Mouse (Mus musculus): ENCODE data around the gene Dnah7b.
A peak's percentile ranks its signal among the peaks of the same experiment; 100 is the strongest.
"Not testable (repeated sequence)": the region's sequence is repeated elsewhere in the genome, so short reads cannot be mapped to it uniquely, and the experiment has no call there.

Dnah7b gene

GRCm38 (mm10) chr1:46066015-46066414 lies at the start of gene Dnah7b:
Dnah7b (plus strand) TSS chr1:46066315.
- no peak for DNase-seq

GRCm38 (mm10) chr1:46018382-46018977 lies 47.6 kb upstream of the Dnah7b start:
- DNase-seq: peak; percentile 63 to 68

- DNase-seq: peak; percentile 3 to 25
Measured at GRCm38 (mm10) chr1:46022262-46022661, 43.9 kb upstream of the Dnah7b start.

GRCm38 (mm10) chr1:46031993-46032555 lies 34.0 kb upstream of the Dnah7b start:
- DNase-seq: no peak

GRCm38 (mm10) chr1:46048188-46048587 lies 17.9 kb upstream of the Dnah7b start:
- no peak for DNase-seq

GRCm38 (mm10) chr1:46066484-46067251 lies 553 bp downstream of the Dnah7b start:
- peak; percentile 78 to 86 for DNase-seq

GRCm38 (mm10) chr1:46068787-46069186 lies 2.7 kb downstream of the Dnah7b start:
- DNase-seq: not testable (repeated sequence)

GRCm38 (mm10) chr1:46077891-46078290 lies 11.8 kb downstream of the Dnah7b start:
- DNase-seq: no peak

GRCm38 (mm10) chr1:46100484-46100883 lies 34.4 kb downstream of the Dnah7b start:
- no peak for DNase-seq

- not testable (repeated sequence) for DNase-seq
Measured at GRCm38 (mm10) chr1:46112606-46113005, 46.5 kb downstream of the Dnah7b start.

GRCm38 (mm10) chr1:46117179-46117578 lies 51.1 kb downstream of the Dnah7b start:
- not testable (repeated sequence) for DNase-seq

- DNase-seq: no peak
Measured at GRCm38 (mm10) chr1:46128058-46128457, 61.9 kb downstream of the Dnah7b start.

GRCm38 (mm10) chr1:46196835-46197234 lies 130.7 kb downstream of the Dnah7b start:
- DNase-seq: not testable (repeated sequence)

GRCm38 (mm10) chr1:46201169-46201568 lies 135.1 kb downstream of the Dnah7b start:
- not testable (repeated sequence) for DNase-seq

GRCm38 (mm10) chr1:46210014-46210588 lies 144.0 kb downstream of the Dnah7b start:
- DNase-seq: not testable (repeated sequence)

- DNase-seq: not testable (repeated sequence)
Measured at GRCm38 (mm10) chr1:46222704-46223103, 156.6 kb downstream of the Dnah7b start.

GRCm38 (mm10) chr1:46226136-46226535 lies 160.0 kb downstream of the Dnah7b start:
- not testable (repeated sequence) for DNase-seq

GRCm38 (mm10) chr1:46268841-46269240 lies 202.7 kb downstream of the Dnah7b start:
- not testable (repeated sequence) for DNase-seq

- DNase-seq: no peak
Measured at GRCm38 (mm10) chr1:46271927-46272326, 205.8 kb downstream of the Dnah7b start.

- DNase-seq: not testable (repeated sequence)
Measured at GRCm38 (mm10) chr1:46278057-46278910, 212.2 kb downstream of the Dnah7b start.

GRCm38 (mm10) chr1:46278911-46279565 lies 212.9 kb downstream of the Dnah7b start:
- not testable (repeated sequence) for DNase-seq

GRCm38 (mm10) chr1:46294451-46294850 lies 228.3 kb downstream of the Dnah7b start:
- DNase-seq: not testable (repeated sequence)
